Mouse (Mus musculus) midbrain, embryonic 12.5 days (tissue): Measurements from ENCODE around the gene Gjd3. TPM values are rescaled to one million over a fixed set of nuclear protein-coding genes. Genes with fewer than 3 reads are reported as not detected.
A peak's percentile ranks its signal among the peaks of the same experiment; 100 is the strongest.

Experiments used
- ATAC-seq: fragments of 200-750 bp; cut with Nextera tagmentation; 2 replicates; pipeline ENCODE4 v1.8.0; 2017; ENCODE audit warnings: low read depth, moderate TSS enrichment, moderate library complexity; ENCODE audit not compliant: low FRiP score
- H3K27ac ChIP-seq: fragments of 300-500 bp; sonication (generic); replicated peaks from 2 replicates; pipeline ENCODE4 v1.5.1; 2016; ENCODE audit warnings: mild to moderate bottlenecking
- H3K27me3 ChIP-seq: fragments of 300-500 bp; sonication (generic); 2 replicates; pipeline ENCODE4 v1.6.1; 2016; ENCODE audit warnings: mild to moderate bottlenecking
- H3K36me3 ChIP-seq: fragments of 300-500 bp; sonication (generic); 2 replicates; pipeline ENCODE4 v1.6.1; 2016
- H3K4me1 ChIP-seq: fragments of 300-500 bp; sonication (generic); 2 replicates; pipeline ENCODE4 v1.6.1; 2016
- H3K4me2 ChIP-seq: fragments of 300-500 bp; sonication (generic); replicated peaks from 2 replicates; pipeline ENCODE4 v1.6.1; 2016; ENCODE audit warnings: mild to moderate bottlenecking, moderate library complexity
- H3K4me3 ChIP-seq: fragments of 300-500 bp; sonication (generic); 2 replicates; pipeline ENCODE4 v1.5.1; 2016; ENCODE audit warnings: mild to moderate bottlenecking
- H3K9ac ChIP-seq: fragments of 300-500 bp; sonication (generic); replicated peaks from 2 replicates; pipeline ENCODE4 v1.6.1; 2016; ENCODE audit warnings: mild to moderate bottlenecking, moderate library complexity
- H3K9me3 ChIP-seq: fragments of 300-500 bp; sonication (generic); 2 replicates; pipeline ENCODE4 v1.6.1; 2016; ENCODE audit warnings: mild to moderate bottlenecking
- whole genome bisulfite sequencing: fragments of 180-500 bp; shearing (Covaris S2); methylation state at CpG from one replicate; pipeline ENCODE4 v1.1.7; 2016; 5-methylcytosine and 5-hydroxymethylcytosine counted together
- polyA plus RNA-seq: library from polyadenylated mRNA; unstranded; fragments of >200 nt; fragmentation: Nextera tagmentation; extraction: Ambion mirVana; gene quantifications from 2 replicates; pipeline ENCODE4 v1.2.1, GENCODE M21; 2016

The Gjd3 gene
- polyA plus RNA-seq, 1 experiment from 2014 or later = 0.80 TPM

DNA sequence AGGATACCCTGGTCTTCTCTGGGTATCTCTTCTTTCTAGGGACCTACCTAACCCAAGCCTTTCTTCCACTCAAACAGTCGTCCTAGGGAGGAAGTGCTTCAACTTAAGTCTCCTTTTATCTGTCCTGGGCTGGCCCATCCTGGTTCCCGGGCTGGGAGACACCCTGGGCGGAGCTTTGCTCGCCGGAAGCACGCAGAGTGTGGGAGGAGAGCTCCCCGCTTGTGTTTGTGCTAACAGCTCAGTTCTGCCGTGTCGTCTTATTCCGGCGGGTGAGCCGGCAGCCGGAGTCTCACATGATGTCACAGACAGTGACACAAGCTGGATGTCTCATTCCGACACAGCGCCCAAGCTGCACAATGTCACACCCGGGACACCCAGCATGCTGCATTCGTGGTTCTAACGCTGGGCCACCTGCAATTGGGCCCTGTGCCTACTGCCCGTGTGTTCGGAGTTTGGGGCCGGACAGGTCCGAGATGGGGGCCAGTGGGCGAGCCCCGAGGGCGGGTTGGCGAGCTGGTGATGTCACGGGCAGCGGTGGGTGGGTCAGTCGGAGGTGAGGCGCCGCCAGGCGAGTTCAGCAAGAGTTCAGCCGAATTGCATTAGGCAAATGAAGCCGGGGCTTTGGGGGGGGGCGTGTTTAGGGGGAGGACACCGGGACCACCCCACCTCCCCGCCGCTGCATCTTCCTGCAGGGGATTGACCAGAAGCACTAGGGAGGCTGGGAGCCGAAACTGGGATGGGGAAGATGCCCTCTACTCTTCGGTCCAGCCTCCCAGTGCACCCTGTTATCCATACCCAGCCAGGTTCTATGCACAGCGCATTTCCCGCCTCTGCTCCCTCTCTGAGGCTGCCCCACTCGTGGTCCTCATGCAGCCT lies 23.1 kb downstream of the Gjd3 start:
- Histone ChIP-seq H3K4me3 (peak overlapping the region; percentile 53), H3K4me1 (peaks cover 73% of the 10 kb centered on the region), H3K9ac (peak overlapping the region; percentile 60), H3K27me3 (peaks cover 36% of the 10 kb centered on the region), H3K27ac (peak overlapping the region; percentile 25; the same call in 1 of the 2 replicates), H3K9me3 (no peaks in the 10 kb centered on the region), H3K36me3 (no peaks in the 10 kb centered on the region), H3K4me2 (peak overlapping the region; percentile 91)
- peak; percentile 34; the same call in 1 of the 2 replicates for ATAC-seq
- WGBS = under 1% methylated on average over 43 of the region's 43 CpGs

DNA sequence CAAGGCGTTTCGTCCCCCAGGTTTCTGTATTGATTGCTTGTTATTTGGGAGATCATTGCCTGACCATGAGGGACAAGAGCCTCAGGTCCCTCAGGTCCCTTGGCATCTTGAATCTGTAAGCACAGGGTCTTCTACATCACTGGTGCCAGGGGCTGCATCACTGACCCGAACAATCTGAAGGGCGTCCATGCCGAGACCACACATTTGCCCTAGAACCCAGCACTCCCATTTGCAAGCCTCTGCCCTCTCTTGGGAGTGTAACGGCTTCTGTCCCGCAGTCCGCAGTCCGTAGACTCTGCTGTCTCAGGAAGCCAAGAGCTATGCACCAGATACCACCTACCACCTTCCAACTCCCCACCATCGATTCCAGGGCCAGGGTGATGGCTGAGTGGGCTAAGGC lies 26.5 kb downstream of the Gjd3 start:
- Histone ChIP-seq H3K27me3 (peaks cover 9% of the 10 kb centered on the region), H3K4me3 (no peak overlapping the region), H3K36me3 (no peaks in the 10 kb centered on the region), H3K4me2 (no peak overlapping the region), H3K9me3 (no peaks in the 10 kb centered on the region), H3K4me1 (peaks cover 62% of the 10 kb centered on the region), H3K9ac (no peak overlapping the region), H3K27ac (no peak overlapping the region)
- ATAC-seq = no peak
- 81% methylated on average over 10 of the region's 10 CpGs for WGBS

DNA sequence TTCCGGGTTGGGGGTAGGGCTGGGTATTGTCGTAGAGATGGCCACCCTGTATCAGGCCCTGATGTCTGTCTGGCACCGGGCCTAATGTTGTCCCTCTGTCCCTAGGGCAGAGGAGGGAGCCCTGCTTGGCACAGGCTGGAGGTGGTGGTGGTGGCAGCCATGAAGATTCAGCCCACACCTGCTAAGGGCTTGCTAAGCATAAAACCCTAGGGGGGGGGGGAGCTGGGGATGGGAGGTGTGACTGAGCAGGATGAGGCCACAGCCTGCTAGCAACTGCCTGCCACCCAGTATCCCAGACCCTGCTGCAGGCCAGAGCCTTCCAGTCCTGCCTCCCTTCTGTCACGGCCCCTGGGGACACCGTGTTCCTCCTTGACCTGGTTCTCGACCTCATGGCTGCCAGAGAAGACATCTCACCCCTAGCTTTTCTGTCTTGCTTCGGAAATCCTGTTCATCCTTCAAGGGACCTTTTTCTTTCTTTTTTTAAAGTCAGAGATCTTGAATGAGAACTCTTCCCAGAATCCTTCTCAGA lies 27.0 kb downstream of the Gjd3 start:
- H3K4me3 ChIP-seq = no peak overlapping the region
- no peak for ATAC-seq
- no peak overlapping the region for H3K9ac ChIP-seq
- H3K27me3 ChIP-seq = peaks cover 4% of the 10 kb centered on the region
- peaks cover 61% of the 10 kb centered on the region for H3K4me1 ChIP-seq
- H3K36me3 ChIP-seq = no peaks in the 10 kb centered on the region
- no peak overlapping the region for H3K4me2 ChIP-seq
- 41% methylated on average over 7 of the region's 7 CpGs for WGBS
- H3K9me3 ChIP-seq = no peaks in the 10 kb centered on the region
- H3K27ac ChIP-seq = peak overlapping the region; percentile 46

DNA sequence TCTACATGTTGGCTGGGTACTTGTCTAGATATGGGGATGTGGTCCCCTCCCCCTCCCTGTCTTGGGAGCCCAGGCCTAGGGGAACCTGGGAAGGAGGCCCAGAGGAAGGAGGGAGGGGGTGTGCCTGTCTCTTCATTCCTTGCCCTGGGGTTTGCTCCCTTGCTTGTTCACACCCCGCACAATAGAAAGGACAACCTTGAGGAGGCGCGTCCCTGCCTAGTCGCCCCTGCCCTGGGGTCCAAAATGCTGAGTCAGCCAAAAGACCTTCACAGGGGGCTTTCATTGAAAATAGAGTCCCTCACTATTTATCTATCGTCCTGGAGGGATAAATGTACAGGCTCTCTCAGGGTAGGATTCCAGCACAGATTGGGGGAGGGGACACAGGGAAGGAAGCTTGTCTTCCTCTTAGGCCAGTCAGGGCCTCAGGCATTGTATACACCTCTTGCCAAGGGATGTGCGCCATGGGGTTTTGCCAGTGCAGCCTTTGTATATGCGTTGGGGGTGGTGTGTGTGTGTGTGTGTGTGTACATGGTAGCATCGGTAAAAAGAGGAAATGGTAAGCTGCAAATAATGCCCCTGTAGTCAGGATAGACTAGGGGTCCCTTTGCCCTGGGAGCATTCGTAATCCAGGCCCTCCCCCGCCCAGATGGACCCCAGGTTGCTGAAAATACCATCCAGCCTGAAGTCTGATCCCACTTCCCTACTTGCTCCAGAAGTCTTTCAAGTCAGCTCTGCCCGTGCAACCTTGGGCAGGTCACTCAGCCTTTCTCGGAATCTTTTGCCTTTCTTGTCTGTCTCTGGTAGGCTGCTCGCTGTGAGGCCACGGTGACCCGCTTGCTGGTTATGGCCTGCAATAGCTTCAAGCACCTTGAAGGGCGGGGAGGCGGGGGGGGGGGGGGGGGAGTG lies 27.8 kb downstream of the Gjd3 start:
- no peaks in the 10 kb centered on the region for H3K27me3 ChIP-seq
- no peaks in the 10 kb centered on the region for H3K36me3 ChIP-seq
- H3K4me3 ChIP-seq = no peak overlapping the region
- peaks cover 54% of the 10 kb centered on the region for H3K4me1 ChIP-seq
- ATAC-seq = 0 out of 2 replicates have a peak, but pooled peaks have one; percentile 21
- peak overlapping the region; percentile 46 for H3K27ac ChIP-seq
- H3K9me3 ChIP-seq = no peaks in the 10 kb centered on the region
- H3K4me2 ChIP-seq = peak overlapping the region; percentile 28
- WGBS = 18% methylated on average over 16 of the region's 17 CpGs
- H3K9ac ChIP-seq = no peak overlapping the region

DNA sequence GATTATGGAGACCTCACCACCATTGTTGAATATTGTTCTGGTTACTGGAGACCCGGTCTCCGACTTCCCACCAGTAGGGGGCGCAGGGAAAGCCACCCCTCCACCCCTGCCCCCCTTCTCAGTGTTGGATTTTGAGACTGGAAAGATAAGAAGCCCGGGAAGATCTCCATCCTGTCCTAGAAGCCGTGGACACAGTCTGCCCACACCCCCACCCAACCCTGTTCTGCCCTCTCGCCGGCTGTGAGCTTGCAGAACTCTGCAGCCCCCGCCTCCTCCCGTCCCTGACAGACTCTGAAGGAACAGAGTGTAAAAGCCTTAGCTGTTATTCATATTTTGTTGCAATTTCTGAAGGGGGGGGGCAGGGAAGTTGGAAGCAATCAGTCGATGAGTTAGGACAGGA lies 28.4 kb downstream of the Gjd3 start:
- no peaks in the 10 kb centered on the region for H3K27me3 ChIP-seq
- no peak overlapping the region for H3K9ac ChIP-seq
- H3K36me3 ChIP-seq = no peaks in the 10 kb centered on the region
- no peaks in the 10 kb centered on the region for H3K9me3 ChIP-seq
- peak overlapping the region; percentile 46 for H3K27ac ChIP-seq
- H3K4me3 ChIP-seq = no peak overlapping the region
- H3K4me2 ChIP-seq = peak overlapping the region; percentile 28
- WGBS = 5% methylated on average over 10 of the region's 10 CpGs
- peaks cover 47% of the 10 kb centered on the region for H3K4me1 ChIP-seq
- peak; percentile 57 for ATAC-seq

DNA sequence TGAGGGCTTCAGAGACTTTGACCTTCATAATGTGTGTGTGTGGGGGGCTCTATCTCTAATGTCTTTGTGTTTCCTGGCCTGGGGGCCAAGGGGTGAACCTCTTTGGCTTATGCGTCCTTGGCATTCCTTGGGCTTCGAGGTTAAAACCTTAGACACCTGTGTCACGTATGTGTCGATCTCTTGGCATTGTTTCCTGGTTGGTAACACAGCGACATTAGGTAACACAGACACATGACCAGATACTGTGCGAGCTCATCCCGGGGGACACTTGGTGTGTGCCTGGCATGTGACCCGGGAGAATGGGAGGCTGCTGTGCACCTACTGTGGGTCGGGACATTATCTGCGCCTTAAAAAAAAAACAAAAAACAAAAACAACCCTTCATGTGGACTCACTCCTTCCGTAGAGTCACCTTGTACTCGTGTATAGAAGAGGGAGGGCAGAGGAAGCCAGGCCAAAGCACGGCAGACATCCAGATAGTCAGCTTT lies 28.9 kb downstream of the Gjd3 start:
- ATAC-seq = no peak
- Histone ChIP-seq H3K9ac (no peak overlapping the region), H3K27ac (peak overlapping the region; percentile 46; the same call in 1 of the 2 replicates), H3K36me3 (no peaks in the 10 kb centered on the region), H3K4me3 (no peak overlapping the region), H3K4me1 (peaks cover 42% of the 10 kb centered on the region), H3K9me3 (no peaks in the 10 kb centered on the region), H3K27me3 (no peaks in the 10 kb centered on the region), H3K4me2 (peak overlapping the region; percentile 28)
- 29% methylated on average over 13 of the region's 13 CpGs for WGBS

DNA sequence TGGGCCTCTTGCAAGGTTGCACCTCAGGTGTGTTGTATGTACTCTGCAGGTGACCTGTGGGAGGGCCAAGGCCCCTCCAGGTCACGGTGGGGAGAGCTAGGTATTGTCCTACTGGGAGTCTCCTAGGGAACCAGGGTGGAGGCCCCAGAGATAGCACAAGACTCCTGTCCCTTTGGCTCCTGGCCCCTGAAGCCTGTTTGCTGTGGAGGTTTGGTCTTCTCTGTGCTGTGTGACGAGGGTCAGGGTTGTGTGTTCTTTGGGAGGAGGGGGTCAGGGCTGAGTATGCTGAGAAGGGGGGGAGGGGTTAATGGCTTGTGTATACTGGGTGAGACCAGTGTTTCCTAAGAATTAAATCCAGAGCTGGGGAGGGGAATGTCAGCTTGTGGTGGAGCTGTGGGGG lies 29.5 kb downstream of the Gjd3 start:
- Histone ChIP-seq H3K9me3 (no peaks in the 10 kb centered on the region), H3K4me3 (no peak overlapping the region)

DNA sequence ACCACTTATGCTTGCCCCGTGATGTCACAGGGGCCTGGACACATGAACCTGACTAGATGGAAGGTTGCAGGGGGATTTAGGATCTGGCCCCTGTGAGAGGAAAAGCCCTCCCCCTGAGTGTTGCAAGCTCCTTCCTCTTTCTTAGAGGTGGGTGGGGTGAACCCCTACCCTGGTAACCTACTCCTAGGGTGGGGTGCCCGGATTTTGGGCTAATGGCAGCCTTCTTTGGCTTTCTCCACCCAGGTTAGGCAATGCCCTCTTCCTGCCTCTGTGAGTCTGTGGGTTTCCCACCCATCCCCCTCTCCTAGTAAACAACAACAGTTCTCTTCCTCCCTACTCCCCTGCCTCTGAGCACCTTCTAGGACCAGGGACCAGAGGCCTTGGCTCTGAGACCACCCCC lies 30.1 kb downstream of the Gjd3 start:
- Histone ChIP-seq H3K36me3 (no peaks in the 10 kb centered on the region), H3K4me2 (no peak overlapping the region), H3K9me3 (no peaks in the 10 kb centered on the region), H3K27me3 (no peaks in the 10 kb centered on the region), H3K4me3 (no peak overlapping the region), H3K4me1 (peaks cover 42% of the 10 kb centered on the region), H3K27ac (no peak overlapping the region), H3K9ac (no peak overlapping the region)
- no peak for ATAC-seq
- 74% methylated on average over 2 of the region's 2 CpGs for WGBS

More for the DNA sequence above, 29.5 kb downstream of the Gjd3 start:
- WGBS = 6% methylated on average over 2 of the region's 2 CpGs
- ATAC-seq = peak; percentile 23; the same call in 1 of the 2 replicates
- Histone ChIP-seq H3K27ac (peak overlapping the region; percentile 46; the same call in 1 of the 2 replicates), H3K36me3 (no peaks in the 10 kb centered on the region), H3K27me3 (no peaks in the 10 kb centered on the region), H3K9ac (no peak overlapping the region), H3K4me1 (peaks cover 42% of the 10 kb centered on the region), H3K4me2 (no peak overlapping the region)

DNA sequence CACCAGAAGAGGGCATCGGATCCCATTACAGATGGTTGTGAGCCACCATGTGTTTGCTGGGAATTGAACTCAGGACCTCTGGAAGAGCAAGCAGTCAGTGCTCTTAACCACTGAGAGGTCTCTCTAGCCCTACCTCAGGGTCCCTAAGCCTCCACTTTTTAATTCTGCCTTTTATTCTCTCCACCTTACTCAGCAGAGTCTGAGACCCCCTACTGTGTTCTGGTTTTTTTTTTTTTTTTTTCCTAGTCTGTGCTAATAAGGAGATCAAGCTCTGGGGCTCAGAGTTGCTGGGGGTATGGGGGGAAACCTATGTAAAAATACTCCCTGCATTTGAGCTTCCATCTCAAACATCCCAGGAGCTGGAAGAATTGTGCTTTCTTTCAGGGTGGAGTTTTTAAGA lies 30.7 kb downstream of the Gjd3 start:
- WGBS = 80% methylated on average over 1 of the region's 1 CpGs

DNA sequence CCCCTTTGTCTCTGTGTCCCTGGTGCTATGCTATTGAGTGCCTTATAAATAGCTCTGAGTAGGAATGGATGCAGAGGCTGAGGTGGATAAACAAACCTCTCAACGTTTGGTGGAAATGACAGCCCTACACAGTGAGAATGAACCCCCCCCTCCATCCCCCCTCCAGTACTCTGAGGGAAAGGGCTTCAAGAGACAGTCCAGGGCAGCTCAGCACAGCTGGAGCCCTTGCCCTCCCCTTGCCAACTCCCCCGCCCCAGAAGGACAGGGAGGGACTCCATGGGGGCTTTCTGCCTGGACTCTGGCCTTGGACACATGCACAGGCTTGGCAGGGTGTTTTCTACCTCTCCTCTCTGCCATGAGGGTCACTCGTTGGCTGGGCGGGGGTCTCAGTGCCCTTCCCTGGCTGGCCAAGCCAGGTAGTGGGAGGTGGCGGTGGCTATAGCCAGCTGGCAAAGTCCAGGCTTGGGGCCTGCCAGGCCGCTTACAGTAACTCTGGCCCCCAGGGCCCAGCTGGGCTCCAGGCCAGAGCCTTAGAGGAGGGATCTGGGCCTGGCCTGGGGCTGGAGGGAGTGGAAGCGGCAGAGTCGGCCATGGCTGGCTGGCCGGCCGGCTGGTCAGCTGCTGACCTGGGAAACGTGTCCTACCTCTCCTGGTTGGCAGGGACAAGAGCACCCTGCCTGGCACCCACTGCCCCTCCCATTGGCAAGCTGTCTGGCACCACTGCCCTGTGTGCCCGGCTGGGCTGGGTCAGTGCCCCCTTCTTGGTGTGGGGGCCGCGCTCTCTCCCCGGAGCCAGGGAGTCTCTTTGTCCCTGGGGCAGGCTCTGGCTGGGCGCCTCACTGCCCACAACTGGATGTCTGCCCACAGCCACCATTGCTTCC lies 31.6 kb downstream of the Gjd3 start:
- no peak for ATAC-seq
- H3K9me3 ChIP-seq = no peaks in the 10 kb centered on the region
- no peak overlapping the region for H3K4me2 ChIP-seq
- H3K27ac ChIP-seq = no peak overlapping the region
- 0 out of 2 replicates have a peak overlapping the region, but pooled peaks have one; percentile 15 for H3K9ac ChIP-seq
- H3K27me3 ChIP-seq = no peaks in the 10 kb centered on the region
- WGBS = 75% methylated on average over 16 of the region's 16 CpGs
- H3K36me3 ChIP-seq = no peaks in the 10 kb centered on the region
- no peak overlapping the region for H3K4me3 ChIP-seq
- peaks cover 42% of the 10 kb centered on the region for H3K4me1 ChIP-seq

More for the DNA sequence above, 30.7 kb downstream of the Gjd3 start:
- Histone ChIP-seq H3K4me1 (peaks cover 42% of the 10 kb centered on the region), H3K4me2 (no peak overlapping the region), H3K36me3 (no peaks in the 10 kb centered on the region), H3K9me3 (no peaks in the 10 kb centered on the region), H3K9ac (no peak overlapping the region), H3K27me3 (no peaks in the 10 kb centered on the region), H3K4me3 (no peak overlapping the region), H3K27ac (no peak overlapping the region)
- ATAC-seq = no peak

DNA sequence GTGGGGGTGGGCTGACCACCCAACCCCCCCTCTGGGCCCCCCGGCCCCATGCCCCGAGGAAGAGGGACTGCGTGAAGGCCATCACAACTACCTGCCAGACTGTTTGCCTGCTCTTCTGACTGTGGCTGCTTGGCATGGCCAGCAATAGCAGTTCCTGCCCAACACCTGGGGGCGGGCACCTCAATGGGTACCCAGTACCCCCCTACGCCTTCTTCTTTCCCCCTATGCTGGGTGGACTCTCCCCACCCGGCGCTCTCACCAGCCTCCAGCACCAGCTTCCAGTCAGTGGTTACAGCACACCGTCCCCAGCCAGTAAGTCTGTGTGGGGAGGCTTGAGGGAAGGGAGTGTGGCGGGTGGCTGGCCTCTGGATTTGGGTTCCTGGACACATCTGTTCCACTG lies 32.3 kb downstream of the Gjd3 start:
- no peak overlapping the region for H3K4me3 ChIP-seq
- no peak for ATAC-seq
- H3K9ac ChIP-seq = no peak overlapping the region
- no peaks in the 10 kb centered on the region for H3K36me3 ChIP-seq
- H3K9me3 ChIP-seq = no peaks in the 10 kb centered on the region
- 85% methylated on average over 9 of the region's 9 CpGs for WGBS
- H3K4me2 ChIP-seq = no peak overlapping the region
- peaks cover 37% of the 10 kb centered on the region for H3K4me1 ChIP-seq
- H3K27ac ChIP-seq = no peak overlapping the region
- H3K27me3 ChIP-seq = no peaks in the 10 kb centered on the region
